Mouse (Mus musculus): ENCODE measurements around the gene Sbk2. TPM values are rescaled to one million over a fixed set of nuclear protein-coding genes. Genes with fewer than 3 reads are reported as not detected.

The Sbk2 gene
- polyA plus RNA-seq, 1 experiment, result 0.22 TPM

- no peak for DNase-seq (ENCODE audit: extremely low spot score in 1 of 2, low spot score in 1 of 2)
These were observed 65.2 kb downstream of the Sbk2 start for GRCm38 (mm10) chr7:4898851-4899648.

GRCm38 (mm10) chr7:4895186-4895585 lies 69.0 kb downstream of the Sbk2 start:
- no peak for DNase-seq (ENCODE audit: extremely low spot score in 1 of 2, low spot score in 1 of 2)

Other genes with a start within 250 kb of the Sbk2 start
- 0.13 and 0.14 TPM in 2 replicates for gene Tmem150b, start 239.2 kb downstream of the Sbk2 start, polyA plus RNA-seq (2012; rRNA removed)
- 74.3 and 83.4 TPM in 2 replicates for gene Kmt5c, start 224.3 kb downstream of the Sbk2 start, polyA plus RNA-seq (2012; rRNA removed)
- 16.1 and 19.8 TPM in 2 replicates for gene Cox6b2, start 211.3 kb downstream of the Sbk2 start, polyA plus RNA-seq (2012; rRNA removed)
- 0.02 TPM in 1 of 2 replicates, not detected in the other for gene Fam71e2, start 193.1 kb downstream of the Sbk2 start, polyA plus RNA-seq (2012; rRNA removed)
- 0.25 and 0.38 TPM in 2 replicates for gene Il11, start 181.5 kb downstream of the Sbk2 start, polyA plus RNA-seq (2012; rRNA removed)
- gene Tmem190, start 181.5 kb downstream of the Sbk2 start, polyA plus RNA-seq (2012; rRNA removed), result not detected in 2 replicates
- gene Tmem238, start 174.8 kb downstream of the Sbk2 start, polyA plus RNA-seq (2012; rRNA removed), result 4.3 and 5.1 TPM in 2 replicates
- gene Rpl28, start 171.5 kb downstream of the Sbk2 start, polyA plus RNA-seq (2012; rRNA removed), result 306 and 348 TPM in 2 replicates
- 146 and 177 TPM in 2 replicates for gene Ube2s, start 151.8 kb downstream of the Sbk2 start, polyA plus RNA-seq (2012; rRNA removed)
- 149 and 155 TPM in 2 replicates for gene Shisa7, start 119.7 kb downstream of the Sbk2 start, polyA plus RNA-seq (2012; rRNA removed)
- 10.6 and 13.8 TPM in 2 replicates for gene Isoc2b, start 94.1 kb downstream of the Sbk2 start, polyA plus RNA-seq (2012; rRNA removed)
- 10.7 and 12.0 TPM in 2 replicates for gene Isoc2a, start 87.3 kb downstream of the Sbk2 start, polyA plus RNA-seq (2012; rRNA removed)
- 0.44 and 0.53 TPM in 2 replicates for gene Gm36210, start 57.9 kb downstream of the Sbk2 start, polyA plus RNA-seq (2012; rRNA removed)
- gene Zfp628, start 49.2 kb downstream of the Sbk2 start, polyA plus RNA-seq (2012; rRNA removed), result 9.6 and 10.8 TPM in 2 replicates
- gene Nat14, start 42.4 kb downstream of the Sbk2 start, polyA plus RNA-seq (2012; rRNA removed), result 99.2 and 108 TPM in 2 replicates
- 11.1 and 12.5 TPM in 2 replicates for gene Ssc5d, start 38.6 kb downstream of the Sbk2 start, polyA plus RNA-seq (2012; rRNA removed)
- 2.2 and 2.5 TPM in 2 replicates for gene Sbk3, start 6.8 kb upstream of the Sbk2 start, polyA plus RNA-seq (2012; rRNA removed)
- gene Zfp579, start 31.8 kb upstream of the Sbk2 start, polyA plus RNA-seq (2012; rRNA removed), result 49.7 and 60.9 TPM in 2 replicates
- 11.7 and 13.5 TPM in 2 replicates for gene Zfp524, start 50.0 kb upstream of the Sbk2 start, polyA plus RNA-seq (2012; rRNA removed)
- gene Fiz1, start 50.3 kb upstream of the Sbk2 start, polyA plus RNA-seq (2012; rRNA removed), result 22.7 TPM in 2 replicates
- gene Gm44973, start 51.1 kb upstream of the Sbk2 start, polyA plus RNA-seq (2012; rRNA removed), result not detected in 2 replicates
- 33.1 and 35.5 TPM in 2 replicates for gene Zfp865, start 56.0 kb upstream of the Sbk2 start, polyA plus RNA-seq (2012; rRNA removed)
- 80.6 and 81.7 TPM in 2 replicates for gene Ccdc106, start 56.1 kb upstream of the Sbk2 start, polyA plus RNA-seq (2012; rRNA removed)
- not detected in 2 replicates for gene 4632433K11Rik, start 69.7 kb upstream of the Sbk2 start, polyA plus RNA-seq (2012; rRNA removed)
- 8.4 and 8.8 TPM in 2 replicates for gene Zfp784, start 74.0 kb upstream of the Sbk2 start, polyA plus RNA-seq (2012; rRNA removed)
- 49.7 and 56.0 TPM in 2 replicates for gene Zfp580, start 87.1 kb upstream of the Sbk2 start, polyA plus RNA-seq (2012; rRNA removed)
- 225 and 229 TPM in 2 replicates for gene U2af2, start 97.7 kb upstream of the Sbk2 start, polyA plus RNA-seq (2012; rRNA removed)
- gene Epn1, start 115.8 kb upstream of the Sbk2 start, polyA plus RNA-seq (2012; rRNA removed), result 387 and 425 TPM in 2 replicates
- not detected in 2 replicates for gene Rfpl4, start 152.5 kb upstream of the Sbk2 start, polyA plus RNA-seq (2012; rRNA removed)
- gene Rasl2-9, start 161.5 kb upstream of the Sbk2 start, polyA plus RNA-seq (2012; rRNA removed), result 0.40 and 0.61 TPM in 2 replicates
- gene Vmn1r55, start 185.3 kb upstream of the Sbk2 start, polyA plus RNA-seq (2012; rRNA removed), result not detected in 2 replicates
- gene Vmn1r56, start 232.3 kb upstream of the Sbk2 start, polyA plus RNA-seq (2012; rRNA removed), result not detected in 2 replicates